Mouse (Mus musculus): Measurements from ENCODE around the gene Tgfbr2. TPM values are rescaled to one million over a fixed set of nuclear protein-coding genes. Genes with fewer than 3 reads are reported as not detected.
"Not testable (repeated sequence)": the region's sequence is repeated elsewhere in the genome, so short reads cannot be mapped to it uniquely, and the experiment has no call there.

Gene Tgfbr2
- polyA plus RNA-seq, 1 experiment from 2014 or later: 8.8 TPM

GRCm38 (mm10) chr9:116040852-116041251 is 134.3 kb downstream of the Tgfbr2 start:
- WGBS: 95% methylated on average over 14 of the region's 14 CpGs
- not testable (repeated sequence) for H3K27me3 ChIP-seq (ENCODE audit: control insufficient read depth, insufficient read depth, low read length); DNase-seq (ENCODE audit: low spot score); H3K4me3 ChIP-seq (ENCODE audit: low read depth, low read length); H3K36me3 ChIP-seq (ENCODE audit: control insufficient read depth, insufficient read depth, low read length); H3K27ac ChIP-seq (ENCODE audit: low read depth, low read length); H3K4me2 ChIP-seq (replicated peaks; ENCODE audit: low read depth, low read length); H3K9ac ChIP-seq (ENCODE audit: low read depth, low read length); ATAC-seq (ENCODE audit: low FRiP score); H3K4me1 ChIP-seq (replicated peaks; ENCODE audit: control insufficient read depth, insufficient read depth, low read length); H3K9me3 ChIP-seq (ENCODE audit: control insufficient read depth, low read length)

GRCm38 (mm10) chr9:116039981-116040380 is 135.2 kb downstream of the Tgfbr2 start:
- Histone ChIP-seq H3K4me1 (replicated peaks; ENCODE audit: control insufficient read depth, insufficient read depth, low read length) (no peaks in the 10 kb centered on the region), H3K9me3 (ENCODE audit: control insufficient read depth, low read length) (no peaks in the 10 kb centered on the region), H3K4me2 (replicated peaks; ENCODE audit: low read depth, low read length) (no peak overlapping the region), H3K4me3 (ENCODE audit: low read depth, low read length) (no peak overlapping the region), H3K9ac (ENCODE audit: low read depth, low read length) (no peak overlapping the region), H3K27me3 (ENCODE audit: control insufficient read depth, insufficient read depth, low read length) (no peaks in the 10 kb centered on the region), H3K36me3 (ENCODE audit: control insufficient read depth, insufficient read depth, low read length) (no peaks in the 10 kb centered on the region), H3K27ac (ENCODE audit: low read depth, low read length) (no peak overlapping the region)
- no peak for DNase-seq (ENCODE audit: low spot score)
- WGBS: 90% methylated on average over 4 of the region's 4 CpGs
- ATAC-seq (ENCODE audit: low FRiP score): no peak

- DNase-seq (ENCODE audit: low spot score): no peak
- no peak overlapping the region for H3K4me3 ChIP-seq (ENCODE audit: low read depth, low read length)
- ATAC-seq (ENCODE audit: low FRiP score): no peak
- H3K27ac ChIP-seq (ENCODE audit: low read depth, low read length): no peak overlapping the region
- H3K27me3 ChIP-seq (ENCODE audit: control insufficient read depth, insufficient read depth, low read length): no peaks in the 10 kb centered on the region
- no peak overlapping the region for H3K4me2 ChIP-seq (replicated peaks; ENCODE audit: low read depth, low read length)
- H3K36me3 ChIP-seq (ENCODE audit: control insufficient read depth, insufficient read depth, low read length): no peaks in the 10 kb centered on the region
- H3K4me1 ChIP-seq (replicated peaks; ENCODE audit: control insufficient read depth, insufficient read depth, low read length): no peaks in the 10 kb centered on the region
- no peak overlapping the region for H3K9ac ChIP-seq (ENCODE audit: low read depth, low read length)
- WGBS: 91% methylated on average over 6 of the region's 6 CpGs
- H3K9me3 ChIP-seq (ENCODE audit: control insufficient read depth, low read length): no peaks in the 10 kb centered on the region
Observed at GRCm38 (mm10) chr9:116038275-116038674, 136.9 kb downstream of the Tgfbr2 start.
